Mouse (Mus musculus) megakaryocyte, embryonic 14.5 days (primary cell): ENCODE data around the gene Pum1.

ENCODE experiments used
- FLI1 ChIP-seq: IDR thresholded peaks from 2 replicates; pipeline ENCODE4 v1.6.1; 2012; ENCODE audit warnings: low read length, inconsistent platforms, mixed read lengths
- GATA1 ChIP-seq: IDR thresholded peaks from 3 replicates; pipeline ENCODE4 v1.6.1; 2012; ENCODE audit warnings: mixed read lengths, low read length, inconsistent platforms, borderline replicate concordance

DNA sequence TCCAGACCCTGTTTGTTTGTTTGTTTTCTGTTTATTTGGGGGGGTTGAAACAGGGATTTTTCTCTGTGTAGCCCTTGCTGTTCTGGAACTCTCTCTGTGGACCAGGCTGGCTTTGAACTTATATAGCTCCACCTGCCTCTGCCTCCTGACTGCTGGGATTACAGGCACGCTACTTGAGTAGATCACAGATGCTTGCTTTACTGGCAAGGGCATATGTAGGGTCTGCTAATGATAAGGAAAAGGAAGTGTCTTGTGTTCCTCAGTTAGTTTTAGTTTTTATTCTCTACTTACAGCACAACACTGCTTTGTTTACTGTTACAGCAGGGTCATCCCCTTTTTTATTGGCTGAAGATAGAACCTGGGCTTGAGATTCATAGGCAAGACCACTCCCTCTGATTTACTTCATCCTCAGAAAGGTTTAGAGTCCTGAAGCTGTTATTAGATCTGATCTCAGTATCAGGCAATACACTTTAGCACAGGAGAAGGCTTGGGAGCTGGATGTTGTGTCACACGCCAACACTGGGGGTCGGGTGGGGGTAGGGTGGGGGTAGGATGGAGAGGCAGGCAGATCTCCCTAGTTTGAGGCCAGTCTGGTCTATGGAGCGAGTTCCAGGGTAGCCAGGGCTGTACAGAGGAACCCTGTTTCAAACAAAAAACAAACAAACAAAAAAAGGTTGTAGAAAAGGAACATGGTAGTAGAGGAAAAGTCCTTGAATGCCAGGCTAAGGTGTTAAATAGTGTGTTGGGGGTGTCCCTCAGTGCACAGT, 8.1 kb downstream of the Pum1 start:
- TF ChIP-seq GATA1: no peak
- TF ChIP-seq FLI1: no peak
